Mouse (Mus musculus): ENCODE measurements around the gene Gtf2e1. TPM values are rescaled to one million over a fixed set of nuclear protein-coding genes. Genes with fewer than 3 reads are reported as not detected.

Gene Gtf2e1
- polyA plus RNA-seq, 1 experiment from 2014 or later: 41.5 TPM

GRCm38 (mm10) chr16:37532046-37532445, 7.5 kb downstream of the Gtf2e1 start:
- peaks cover 13% of the 10 kb centered on the region; the same call in 1 of the 2 replicates for H3K36me3 ChIP-seq (ENCODE audit: control insufficient read depth, insufficient read depth, low read length)
- no peak overlapping the region for H3K4me2 ChIP-seq (ENCODE audit: low read length)
- no peaks in the 10 kb centered on the region for H3K27me3 ChIP-seq (ENCODE audit: control insufficient read depth, insufficient read depth, low read length)
- no peak overlapping the region for H3K9ac ChIP-seq (replicated peaks; ENCODE audit: low read length)
- no peak overlapping the region for H3K4me3 ChIP-seq (replicated peaks; ENCODE audit: low read depth, low read length)
- no peak for DNase-seq
- no peaks in the 10 kb centered on the region for H3K9me3 ChIP-seq (ENCODE audit: control insufficient read depth, low read length)
- H3K4me1 ChIP-seq (ENCODE audit: control insufficient read depth, insufficient read depth, low read length): peaks cover 8% of the 10 kb centered on the region; the same call in 1 of the 2 replicates
- WGBS: 96% methylated on average over 1 of the region's 1 CpGs
- no peak overlapping the region for H3K27ac ChIP-seq (replicated peaks; ENCODE audit: low read depth, low read length)
- ATAC-seq (ENCODE audit: low FRiP score, low TSS enrichment): no peak

- Histone ChIP-seq H3K36me3 (ENCODE audit: control insufficient read depth, insufficient read depth, low read length) (peaks cover 18% of the 10 kb centered on the region; the same call in 1 of the 2 replicates), H3K9ac (replicated peaks; ENCODE audit: low read length) (no peak overlapping the region), H3K4me3 (replicated peaks; ENCODE audit: low read depth, low read length) (no peak overlapping the region), H3K4me1 (ENCODE audit: control insufficient read depth, insufficient read depth, low read length) (peaks cover 11% of the 10 kb centered on the region; the same call in 1 of the 2 replicates), H3K27ac (replicated peaks; ENCODE audit: low read depth, low read length) (no peak overlapping the region), H3K9me3 (ENCODE audit: control insufficient read depth, low read length) (no peaks in the 10 kb centered on the region), H3K4me2 (ENCODE audit: low read length) (no peak overlapping the region), H3K27me3 (ENCODE audit: control insufficient read depth, insufficient read depth, low read length) (no peaks in the 10 kb centered on the region)
- 90% methylated on average over 6 of the region's 6 CpGs for WGBS
- DNase-seq (no peak), ATAC-seq (ENCODE audit: low FRiP score, low TSS enrichment) (no peak)
Observed at GRCm38 (mm10) chr16:37530170-37530569, 9.4 kb downstream of the Gtf2e1 start.

GRCm38 (mm10) chr16:37526688-37527223, 12.8 kb downstream of the Gtf2e1 start:
- DNase-seq: no peak
- WGBS: 94% methylated on average over 3 of the region's 3 CpGs

GRCm38 (mm10) chr16:37525121-37525520, 14.5 kb downstream of the Gtf2e1 start:
- H3K4me1 ChIP-seq (ENCODE audit: control insufficient read depth, insufficient read depth, low read length): peaks cover 5% of the 10 kb centered on the region; the same call in 1 of the 2 replicates
- no peak overlapping the region for H3K27ac ChIP-seq (replicated peaks; ENCODE audit: low read depth, low read length)
- H3K9me3 ChIP-seq (ENCODE audit: control insufficient read depth, low read length): no peaks in the 10 kb centered on the region
- H3K4me2 ChIP-seq (ENCODE audit: low read length): no peak overlapping the region
- WGBS: 96% methylated on average over 2 of the region's 2 CpGs
- no peaks in the 10 kb centered on the region for H3K27me3 ChIP-seq (ENCODE audit: control insufficient read depth, insufficient read depth, low read length)
- no peak for DNase-seq
- H3K36me3 ChIP-seq (ENCODE audit: control insufficient read depth, insufficient read depth, low read length): peaks cover 30% of the 10 kb centered on the region
- no peak for ATAC-seq (ENCODE audit: low FRiP score, low TSS enrichment)
- no peak overlapping the region for H3K4me3 ChIP-seq (replicated peaks; ENCODE audit: low read depth, low read length)
- no peak overlapping the region for H3K9ac ChIP-seq (replicated peaks; ENCODE audit: low read length)

More at GRCm38 (mm10) chr16:37526688-37527223, 12.8 kb downstream of the Gtf2e1 start:
- Histone ChIP-seq H3K27me3 (ENCODE audit: control insufficient read depth, insufficient read depth, low read length) (no peaks in the 10 kb centered on the region), H3K9ac (replicated peaks; ENCODE audit: low read length) (no peak overlapping the region), H3K36me3 (ENCODE audit: control insufficient read depth, insufficient read depth, low read length) (peaks cover 28% of the 10 kb centered on the region), H3K4me1 (ENCODE audit: control insufficient read depth, insufficient read depth, low read length) (peaks cover 6% of the 10 kb centered on the region; the same call in 1 of the 2 replicates), H3K9me3 (ENCODE audit: control insufficient read depth, low read length) (no peaks in the 10 kb centered on the region), H3K27ac (replicated peaks; ENCODE audit: low read depth, low read length) (no peak overlapping the region), H3K4me2 (ENCODE audit: low read length) (no peak overlapping the region), H3K4me3 (replicated peaks; ENCODE audit: low read depth, low read length) (no peak overlapping the region)
- ATAC-seq (ENCODE audit: low FRiP score, low TSS enrichment): no peak

- Histone ChIP-seq H3K4me2 (ENCODE audit: low read length) (no peak overlapping the region), H3K36me3 (ENCODE audit: control insufficient read depth, insufficient read depth, low read length) (peaks cover 37% of the 10 kb centered on the region), H3K4me1 (ENCODE audit: control insufficient read depth, insufficient read depth, low read length) (0 out of 2 replicates have a peak, but pooled peaks cover 3% of the 10 kb centered on the region), H3K27ac (replicated peaks; ENCODE audit: low read depth, low read length) (no peak overlapping the region), H3K9me3 (ENCODE audit: control insufficient read depth, low read length) (no peaks in the 10 kb centered on the region), H3K9ac (replicated peaks; ENCODE audit: low read length) (no peak overlapping the region), H3K27me3 (ENCODE audit: control insufficient read depth, insufficient read depth, low read length) (no peaks in the 10 kb centered on the region), H3K4me3 (replicated peaks; ENCODE audit: low read depth, low read length) (no peak overlapping the region)
- DNase-seq: no peak
- no peak for ATAC-seq (ENCODE audit: low FRiP score, low TSS enrichment)
- 92% methylated on average over 7 of the region's 7 CpGs for WGBS
Observed at GRCm38 (mm10) chr16:37522100-37522697, 17.4 kb downstream of the Gtf2e1 start.

GRCm38 (mm10) chr16:37520190-37521040, 19.2 kb downstream of the Gtf2e1 start:
- Histone ChIP-seq H3K27me3 (ENCODE audit: control insufficient read depth, insufficient read depth, low read length) (no peaks in the 10 kb centered on the region), H3K4me1 (ENCODE audit: control insufficient read depth, insufficient read depth, low read length) (no peaks in the 10 kb centered on the region), H3K36me3 (ENCODE audit: control insufficient read depth, insufficient read depth, low read length) (peaks cover 38% of the 10 kb centered on the region), H3K4me2 (ENCODE audit: low read length) (no peak overlapping the region), H3K27ac (replicated peaks; ENCODE audit: low read depth, low read length) (no peak overlapping the region), H3K9me3 (ENCODE audit: control insufficient read depth, low read length) (no peaks in the 10 kb centered on the region), H3K4me3 (replicated peaks; ENCODE audit: low read depth, low read length) (no peak overlapping the region), H3K9ac (replicated peaks; ENCODE audit: low read length) (no peak overlapping the region)
- ATAC-seq (ENCODE audit: low FRiP score, low TSS enrichment): no peak
- no peak for DNase-seq
- 94% methylated on average over 2 of the region's 2 CpGs for WGBS

- H3K36me3 ChIP-seq (ENCODE audit: control insufficient read depth, insufficient read depth, low read length): peaks cover 39% of the 10 kb centered on the region
- WGBS: 100% methylated on average over 1 of the region's 1 CpGs
- ATAC-seq (ENCODE audit: low FRiP score, low TSS enrichment) (no peak), DNase-seq (no peak)
- H3K4me1 ChIP-seq (ENCODE audit: control insufficient read depth, insufficient read depth, low read length): no peaks in the 10 kb centered on the region
- H3K4me3 ChIP-seq (replicated peaks; ENCODE audit: low read depth, low read length): no peak overlapping the region
- no peaks in the 10 kb centered on the region for H3K9me3 ChIP-seq (ENCODE audit: control insufficient read depth, low read length)
- no peak overlapping the region for H3K9ac ChIP-seq (replicated peaks; ENCODE audit: low read length)
- no peak overlapping the region for H3K4me2 ChIP-seq (ENCODE audit: low read length)
- no peak overlapping the region for H3K27ac ChIP-seq (replicated peaks; ENCODE audit: low read depth, low read length)
- no peaks in the 10 kb centered on the region for H3K27me3 ChIP-seq (ENCODE audit: control insufficient read depth, insufficient read depth, low read length)
Observed at GRCm38 (mm10) chr16:37519721-37520120, 19.9 kb downstream of the Gtf2e1 start.

- DNase-seq (no peak), ATAC-seq (ENCODE audit: low FRiP score, low TSS enrichment) (no peak)
- H3K36me3 ChIP-seq (ENCODE audit: control insufficient read depth, insufficient read depth, low read length): peaks cover 41% of the 10 kb centered on the region
- H3K27ac ChIP-seq (replicated peaks; ENCODE audit: low read depth, low read length): no peak overlapping the region
- H3K9ac ChIP-seq (replicated peaks; ENCODE audit: low read length): no peak overlapping the region
- H3K4me3 ChIP-seq (replicated peaks; ENCODE audit: low read depth, low read length): no peak overlapping the region
- no peaks in the 10 kb centered on the region for H3K4me1 ChIP-seq (ENCODE audit: control insufficient read depth, insufficient read depth, low read length)
- 90% methylated on average over 2 of the region's 2 CpGs for WGBS
- H3K4me2 ChIP-seq (ENCODE audit: low read length): no peak overlapping the region
- no peaks in the 10 kb centered on the region for H3K27me3 ChIP-seq (ENCODE audit: control insufficient read depth, insufficient read depth, low read length)
- H3K9me3 ChIP-seq (ENCODE audit: control insufficient read depth, low read length): no peaks in the 10 kb centered on the region
Observed at GRCm38 (mm10) chr16:37518662-37519061, 20.9 kb downstream of the Gtf2e1 start.
